Mouse (Mus musculus): ENCODE measurements around the gene Ccdc175.

Ccdc175 gene

GRCm38 (mm10) chr12:72184929-72185328 lies at the start of gene Ccdc175:
Gene Ccdc175, minus strand, starts transcription at chr12:72185029.
- DNase-seq (ENCODE audit: low spot score in 2 of 2) = no peak

- no peak for DNase-seq (ENCODE audit: low spot score in 2 of 2)
Observed at GRCm38 (mm10) chr12:72234151-72234550, 49.3 kb upstream of the Ccdc175 start.

DNA sequence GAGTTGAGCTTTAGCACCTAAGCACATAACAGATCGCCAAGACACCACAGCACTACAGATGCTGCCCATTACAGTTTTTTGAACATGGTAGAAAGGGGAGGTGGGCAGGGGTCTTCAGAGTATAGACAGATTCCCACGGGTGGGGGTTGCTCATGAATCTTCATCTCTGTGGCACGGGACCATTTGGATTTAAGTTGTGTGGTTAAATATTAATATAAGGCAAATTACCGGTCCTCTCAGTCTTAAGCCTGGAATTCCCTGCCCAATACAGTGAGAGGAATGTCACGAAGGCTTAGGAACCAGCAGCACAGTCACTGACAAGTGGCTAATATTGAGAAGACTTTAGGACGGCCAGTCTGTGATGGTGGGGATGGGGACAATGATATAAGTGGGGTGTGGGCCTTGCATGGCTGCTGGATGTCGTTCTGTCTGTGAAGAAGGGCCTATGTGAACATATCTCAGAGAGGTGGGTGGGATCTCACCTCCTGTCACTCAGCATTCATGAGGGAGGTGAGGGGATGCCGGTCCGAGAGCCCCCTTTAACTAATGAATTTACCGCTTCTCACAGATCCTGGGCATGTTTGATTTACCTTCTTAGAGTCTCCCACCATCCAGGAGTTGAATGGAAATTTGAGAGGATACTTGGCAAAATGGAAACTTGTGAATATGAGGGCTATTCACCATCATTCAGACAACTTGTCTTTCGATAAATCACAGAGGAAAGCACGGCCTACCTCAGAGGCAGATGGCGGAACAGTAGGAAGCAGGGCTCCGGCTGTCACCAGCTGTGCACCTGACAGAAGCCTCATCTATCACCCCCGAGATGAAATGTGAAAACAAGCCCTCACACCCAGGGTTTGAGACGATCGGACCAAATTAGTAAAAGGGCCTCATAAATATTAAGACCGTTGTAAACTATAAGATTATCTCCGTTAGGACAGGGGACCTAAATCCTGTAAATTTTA lies 48.3 kb upstream of the Ccdc175 start:
- no peak for DNase-seq (ENCODE audit: low spot score in 2 of 2)

- no peak for DNase-seq (ENCODE audit: low spot score in 2 of 2)
Observed at GRCm38 (mm10) chr12:72232176-72232575, 47.3 kb upstream of the Ccdc175 start.

DNA sequence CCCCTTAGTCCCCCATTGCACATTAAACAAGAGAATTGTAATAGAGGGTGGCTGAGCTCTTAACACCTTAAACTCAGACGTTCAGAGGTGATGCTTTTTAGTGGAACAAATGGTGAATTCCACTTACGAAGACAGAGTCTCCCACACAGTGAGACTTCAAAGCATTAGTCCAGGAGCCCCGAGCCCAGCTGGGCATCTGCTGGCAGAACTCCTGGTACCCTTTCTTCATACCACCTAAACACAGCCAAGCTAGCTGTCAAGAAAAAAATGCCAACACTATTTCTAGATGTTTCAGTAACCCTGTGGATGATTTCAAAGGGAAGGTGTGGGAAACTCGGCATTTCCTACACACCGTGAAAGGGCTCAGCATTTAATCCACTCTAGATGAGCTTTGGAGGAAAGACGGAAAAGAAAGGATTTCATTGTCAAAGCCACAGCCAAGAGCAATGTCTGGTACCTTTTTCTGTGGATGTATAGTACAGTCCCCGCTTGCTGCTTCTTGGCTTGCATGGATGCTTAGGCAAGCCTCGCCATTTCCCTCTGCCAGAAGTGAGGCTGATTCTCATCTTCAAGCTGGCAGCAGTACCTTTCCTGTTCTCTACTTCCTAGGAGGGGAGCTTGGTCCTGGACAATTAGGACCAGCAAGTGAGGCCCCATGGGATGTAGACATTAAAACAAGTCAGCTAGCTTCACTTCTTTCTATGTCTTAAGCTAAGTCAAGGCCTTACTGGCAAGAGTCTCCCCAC lies 44.8 kb upstream of the Ccdc175 start:
- DNase-seq (ENCODE audit: low spot score in 2 of 2) = no peak

- no peak for DNase-seq (ENCODE audit: low spot score in 2 of 2)
Observed at GRCm38 (mm10) chr12:72227731-72228130, 42.9 kb upstream of the Ccdc175 start.

DNA sequence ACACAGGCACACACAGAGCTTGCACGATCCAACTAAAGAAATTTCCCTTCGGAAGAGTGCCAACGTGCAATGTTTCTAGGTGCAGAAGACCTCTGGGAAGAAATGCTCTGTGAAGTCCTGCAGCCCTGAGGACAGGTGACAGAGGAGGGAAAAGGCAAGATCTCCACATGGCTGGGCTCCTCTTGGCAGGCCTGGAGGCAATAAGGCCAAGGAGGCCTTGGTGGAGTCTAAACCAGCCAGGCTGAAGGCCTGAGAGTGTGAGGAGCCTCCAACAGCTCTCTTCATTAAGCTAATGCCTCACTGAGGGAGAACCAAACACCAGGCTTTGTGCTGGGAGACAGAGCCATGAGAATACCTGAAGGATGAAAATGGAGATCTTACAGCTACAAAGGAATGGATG lies 40.5 kb upstream of the Ccdc175 start:
- no peak for DNase-seq (ENCODE audit: low spot score in 2 of 2)

- no peak for DNase-seq (ENCODE audit: low spot score in 2 of 2)
Observed at GRCm38 (mm10) chr12:72223557-72224102, 38.8 kb upstream of the Ccdc175 start.

DNA sequence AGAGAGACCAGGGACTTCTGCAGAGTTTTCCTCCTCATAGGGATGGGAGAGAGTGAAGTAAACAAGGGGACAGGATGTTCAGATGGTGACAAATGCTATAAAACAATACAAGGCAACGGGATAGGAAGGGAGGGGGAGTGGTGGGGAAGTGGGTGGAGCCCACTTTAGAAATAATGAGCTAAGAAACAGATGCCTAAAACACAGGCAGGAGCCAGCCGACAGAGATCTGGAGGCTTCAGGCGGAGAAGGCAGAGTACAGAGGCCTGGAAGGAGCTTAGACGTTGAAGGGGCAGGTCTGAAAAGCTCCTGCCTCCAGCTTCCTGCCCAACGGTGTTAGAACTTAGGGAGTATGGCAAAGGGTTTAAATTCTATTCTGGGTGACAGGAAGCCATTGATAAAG lies 28.7 kb upstream of the Ccdc175 start:
- no peak for DNase-seq (ENCODE audit: low spot score in 2 of 2)

DNA sequence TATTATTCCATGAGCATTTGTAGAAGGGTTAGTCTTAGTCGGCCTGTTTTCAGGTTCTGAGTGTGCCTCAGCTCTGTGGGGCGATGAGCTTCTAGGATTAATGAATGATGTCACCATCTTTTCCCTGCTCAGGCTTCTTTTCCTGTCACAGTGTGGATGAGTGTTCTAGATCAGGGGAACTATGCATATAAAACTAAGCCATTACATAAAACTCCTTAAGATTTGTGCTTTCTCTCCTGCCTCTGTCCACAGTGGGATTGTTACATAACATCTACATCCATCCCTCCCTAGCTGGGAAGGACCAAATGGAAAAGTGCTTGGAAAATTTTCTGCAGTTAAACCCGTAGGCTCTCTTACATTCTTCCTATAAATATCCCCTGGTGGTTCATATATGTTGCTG lies 16.0 kb upstream of the Ccdc175 start:
- DNase-seq (ENCODE audit: low spot score in 2 of 2) = no peak

- DNase-seq (ENCODE audit: low spot score in 2 of 2) = no peak
Observed at GRCm38 (mm10) chr12:72197925-72198486, 13.2 kb upstream of the Ccdc175 start.

GRCm38 (mm10) chr12:72197434-72197833 lies 12.6 kb upstream of the Ccdc175 start:
- no peak for DNase-seq (ENCODE audit: low spot score in 2 of 2)

DNA sequence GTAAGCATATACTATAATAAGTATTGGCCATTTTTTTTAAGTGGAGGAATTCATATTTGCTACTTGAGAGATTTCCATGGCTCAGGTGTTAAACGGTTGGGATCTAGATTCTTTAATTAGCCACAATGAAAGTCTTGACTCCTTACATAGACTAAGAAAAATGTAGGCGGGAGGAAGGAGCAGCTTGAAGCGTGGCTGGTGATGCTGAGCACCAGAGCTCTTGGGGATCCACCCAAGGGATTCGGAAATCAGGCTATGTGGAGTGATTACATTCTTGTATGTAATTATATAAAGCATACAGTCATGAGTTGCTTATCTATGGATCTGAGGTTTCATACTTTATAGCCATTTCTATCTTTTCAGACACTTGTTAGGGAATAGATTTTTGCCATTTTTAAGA lies 5.3 kb downstream of the Ccdc175 start:
- no peak for DNase-seq (ENCODE audit: low spot score in 2 of 2)

- no peak for DNase-seq (ENCODE audit: low spot score in 2 of 2)
Observed at GRCm38 (mm10) chr12:72178322-72178721, 6.5 kb downstream of the Ccdc175 start.

DNA sequence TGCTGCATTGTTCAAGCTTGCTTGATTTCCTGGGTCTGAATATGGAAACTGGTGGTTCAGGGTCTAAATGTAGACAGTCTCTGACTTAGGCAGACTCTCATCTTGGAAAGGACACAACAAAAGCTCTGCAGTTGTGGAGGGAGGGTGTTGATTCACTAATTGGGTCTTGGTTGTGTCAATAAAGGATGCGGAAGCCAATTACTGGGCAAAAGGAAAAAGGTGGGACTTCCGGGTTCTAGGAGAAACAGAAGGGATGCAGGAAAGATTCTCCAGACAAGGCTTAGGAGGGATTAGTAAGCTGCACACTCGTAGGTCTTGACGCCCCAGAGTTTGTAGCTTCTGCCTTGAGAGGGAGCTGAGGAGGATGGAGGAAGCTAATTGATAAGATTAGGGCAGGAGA lies 26.4 kb downstream of the Ccdc175 start:
- no peak for DNase-seq (ENCODE audit: low spot score in 2 of 2)

- no peak for DNase-seq (ENCODE audit: low spot score in 2 of 2)
Observed at GRCm38 (mm10) chr12:72150786-72151185, 34.0 kb downstream of the Ccdc175 start.

- no peak for DNase-seq (ENCODE audit: low spot score in 2 of 2)
Observed at GRCm38 (mm10) chr12:72129203-72129602, 55.6 kb downstream of the Ccdc175 start.

DNA sequence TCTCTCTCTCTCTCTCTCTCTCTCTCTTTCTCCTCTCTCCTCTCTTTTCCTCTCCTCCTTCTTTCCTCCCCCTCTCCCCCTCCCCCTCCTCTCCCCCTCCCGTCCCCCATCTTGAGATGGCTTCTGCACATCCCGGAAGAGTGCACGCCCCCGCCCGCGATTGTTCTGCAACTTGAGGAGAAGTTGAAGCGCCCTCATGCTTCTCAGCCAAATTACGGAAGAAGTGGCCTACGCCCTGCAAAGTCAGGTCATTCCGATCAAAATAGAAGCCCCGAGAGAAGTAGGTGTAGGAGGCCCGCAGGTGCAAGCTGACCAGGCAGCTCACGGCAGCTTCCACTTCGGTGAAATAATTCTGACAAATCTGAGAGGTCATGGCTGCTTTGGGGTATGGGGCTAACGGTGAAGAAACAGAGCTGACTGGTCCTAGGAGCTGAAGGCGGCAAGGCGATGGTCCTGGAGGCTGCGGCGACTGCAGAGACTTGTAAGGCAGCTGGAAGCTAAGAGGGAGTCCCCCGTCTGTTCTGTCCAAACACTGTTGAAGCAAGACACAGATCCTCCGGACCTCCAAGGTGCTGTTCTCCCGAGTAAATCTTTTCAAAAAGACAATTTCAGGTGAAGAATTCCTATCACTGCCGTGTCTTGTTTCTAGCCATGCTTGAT lies 69.0 kb downstream of the Ccdc175 start:
- DNase-seq (ENCODE audit: low spot score in 2 of 2) = no peak

DNA sequence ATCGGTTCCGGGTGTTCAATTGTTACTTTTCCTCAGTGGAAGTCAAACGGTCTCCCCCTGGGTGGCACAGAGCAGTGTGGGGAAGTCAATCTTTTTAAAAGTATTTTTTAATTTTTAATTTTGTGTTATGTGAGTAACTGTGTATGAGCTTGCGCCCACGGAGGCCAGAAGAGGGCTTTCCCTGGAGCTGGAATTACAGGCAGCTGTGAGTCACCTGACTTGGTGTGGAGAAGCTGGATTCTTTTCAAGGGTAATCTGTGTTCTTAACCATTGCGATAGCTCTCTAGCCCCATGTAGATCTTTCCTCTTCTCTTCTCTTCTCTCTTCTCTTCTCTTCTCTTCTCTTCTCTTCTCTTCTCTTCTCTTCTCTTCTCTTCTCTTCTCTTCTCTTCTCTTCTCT lies 69.7 kb downstream of the Ccdc175 start:
- no peak for DNase-seq (ENCODE audit: low spot score in 2 of 2)

DNA sequence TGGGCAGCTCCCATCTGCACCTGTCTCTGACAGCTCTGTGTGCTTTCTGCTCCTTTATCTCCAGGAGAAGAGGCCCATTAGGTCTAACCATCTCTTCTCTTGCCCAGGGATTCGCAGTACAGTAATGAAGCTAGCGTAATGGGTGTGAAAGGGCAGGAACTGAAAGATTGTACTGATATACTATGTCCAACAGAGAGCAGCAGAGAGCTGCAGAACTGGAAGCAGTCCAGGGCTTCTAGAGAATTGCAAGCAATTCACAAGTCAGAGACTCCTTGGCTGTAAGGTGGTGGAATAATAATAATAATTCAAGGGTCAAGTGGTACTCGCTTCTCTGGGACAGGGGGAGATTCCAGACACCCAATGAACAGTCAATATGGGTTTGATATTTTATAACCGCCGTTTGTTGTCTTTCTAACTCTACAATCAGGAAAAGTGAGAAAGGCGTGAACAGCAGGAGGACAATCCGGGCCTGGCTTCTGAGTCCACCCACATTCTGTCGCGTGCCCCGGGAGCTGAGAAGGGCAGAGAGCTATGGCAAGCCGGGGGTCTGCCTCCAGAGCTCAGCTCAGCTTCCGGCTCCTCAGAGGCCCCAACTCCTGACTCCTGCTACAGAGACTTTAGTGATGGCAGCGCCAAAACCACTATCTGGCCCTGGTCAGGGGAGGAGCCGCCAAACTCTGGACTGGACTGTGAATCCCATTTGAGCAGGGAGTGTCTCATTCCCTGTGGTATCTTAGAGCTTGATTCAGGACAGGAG lies 80.1 kb downstream of the Ccdc175 start:
- DNase-seq (ENCODE audit: low spot score in 2 of 2) = peak; percentile 30 to 34

DNA sequence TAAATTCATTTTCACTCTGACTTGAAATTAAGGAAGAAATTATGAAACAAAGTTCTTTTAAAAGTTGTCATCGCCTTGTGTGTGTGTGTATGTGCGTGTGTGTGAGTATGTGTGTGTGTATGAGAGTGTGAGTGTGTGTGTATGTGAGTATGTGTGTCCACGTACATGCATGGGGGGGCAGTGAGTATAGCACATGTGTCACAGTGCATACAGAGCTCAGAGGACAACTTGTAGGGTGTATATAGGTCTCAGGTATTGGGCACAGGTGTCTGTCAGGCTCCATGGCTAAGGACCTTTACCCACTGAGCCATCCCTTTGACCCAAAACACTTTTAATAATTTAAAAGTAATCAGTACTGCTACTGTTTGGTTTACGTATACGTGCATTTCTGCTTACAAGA lies 80.8 kb downstream of the Ccdc175 start:
- no peak for DNase-seq (ENCODE audit: low spot score in 2 of 2)

Data from urinary bladder, adult 18-20 months (tissue).